Mouse (Mus musculus): ENCODE data around the gene Ttc25. TPM values are rescaled to one million over a fixed set of nuclear protein-coding genes. Genes with fewer than 3 reads are reported as not detected.
A peak's percentile ranks its signal among the peaks of the same experiment; 100 is the strongest.

The Ttc25 gene
- total and polyA plus RNA-seq, 2 experiments from 2014 or later: 1.5 to 1.8 TPM

- Histone ChIP-seq H3K9me3 (ENCODE audit: low read length) (no peaks in the 10 kb centered on the region), H3K4me1 (ENCODE audit: insufficient read depth, low read length) (peaks cover 19% of the 10 kb centered on the region), H3K27ac (peak within 1 kb of the TSS; percentile 97), H3K4me2 (ENCODE audit: low read depth, low read length) (peak within 1 kb of the TSS; percentile 83), H3K4me3 (ENCODE audit: low read length) (peak within 1 kb of the TSS; percentile 87), H3K9ac (replicated peaks; ENCODE audit: low read length) (peak within 1 kb of the TSS; percentile 94), H3K27me3 (ENCODE audit: insufficient read depth, low read length) (no peaks in the 10 kb centered on the region), H3K36me3 (ENCODE audit: insufficient read depth, low read length) (0 out of 2 replicates have a peak, but pooled peaks cover 5% of the 10 kb centered on the region)
- WGBS: 4% methylated on average over 11 of the region's 11 CpGs
- TF ChIP-seq CTCF (IDR thresholded peaks at IDR 0.05; ENCODE audit: low read depth): no peak
- ATAC-seq (peak; percentile 25; the same call in 1 of the 2 replicates), DNase-seq (ENCODE audit: low spot score) (no peak)
Measured at GRCm38 (mm10) chr11:100619982-100620381, 74.6 kb downstream of the Ttc25 start, which contains the start of gene Dnajc7. Dnajc7 (minus strand) TSS chr11:100620168.

Other genes starting within 250 kb of the Ttc25 start
- gene Eif1, start 225.7 kb upstream of the Ttc25 start, total RNA-seq (2014; rRNA removed): 74.1 and 76.5 TPM in 2 replicates
- gene Eif1, start 225.7 kb upstream of the Ttc25 start, polyA plus RNA-seq (2015; fragmentation: Nextera tagmentation; extraction: Ambion mirVana): 1,309 and 1,318 TPM in 2 replicates
- gene Gast, start 211.2 kb upstream of the Ttc25 start, total RNA-seq (2014; rRNA removed): not detected in 2 replicates
- gene Gast, start 211.2 kb upstream of the Ttc25 start, polyA plus RNA-seq (2015; fragmentation: Nextera tagmentation; extraction: Ambion mirVana): 0.45 and 0.73 TPM in 2 replicates
- gene Hap1, start 189.5 kb upstream of the Ttc25 start, total RNA-seq (2014; rRNA removed): 530 and 555 TPM in 2 replicates
- 344 and 395 TPM in 2 replicates for gene Hap1, start 189.5 kb upstream of the Ttc25 start, polyA plus RNA-seq (2015; fragmentation: Nextera tagmentation; extraction: Ambion mirVana)
- gene Jup, start 147.8 kb upstream of the Ttc25 start, total RNA-seq (2014; rRNA removed): 105 and 119 TPM in 2 replicates
- 42.7 and 49.8 TPM in 2 replicates for gene Jup, start 147.8 kb upstream of the Ttc25 start, polyA plus RNA-seq (2015; fragmentation: Nextera tagmentation; extraction: Ambion mirVana)
- 23.9 and 28.2 TPM in 2 replicates for gene P3h4, start 130.8 kb upstream of the Ttc25 start, total RNA-seq (2014; rRNA removed)
- gene P3h4, start 130.8 kb upstream of the Ttc25 start, polyA plus RNA-seq (2015; fragmentation: Nextera tagmentation; extraction: Ambion mirVana): 20.7 and 22.0 TPM in 2 replicates
- 34.6 and 41.1 TPM in 2 replicates for gene Fkbp10, start 129.9 kb upstream of the Ttc25 start, total RNA-seq (2014; rRNA removed)
- 27.0 and 27.4 TPM in 2 replicates for gene Fkbp10, start 129.9 kb upstream of the Ttc25 start, polyA plus RNA-seq (2015; fragmentation: Nextera tagmentation; extraction: Ambion mirVana)
- gene Nt5c3b, start 103.8 kb upstream of the Ttc25 start, total RNA-seq (2014; rRNA removed): 59.2 and 61.7 TPM in 2 replicates
- gene Nt5c3b, start 103.8 kb upstream of the Ttc25 start, polyA plus RNA-seq (2015; fragmentation: Nextera tagmentation; extraction: Ambion mirVana): 106 and 108 TPM in 2 replicates
- gene Klhl10, start 103.7 kb upstream of the Ttc25 start, total RNA-seq (2014; rRNA removed): 0.40 and 0.42 TPM in 2 replicates
- gene Klhl10, start 103.7 kb upstream of the Ttc25 start, polyA plus RNA-seq (2015; fragmentation: Nextera tagmentation; extraction: Ambion mirVana): 0.39 and 0.84 TPM in 2 replicates
- gene Klhl11, start 72.9 kb upstream of the Ttc25 start, total RNA-seq (2014; rRNA removed): 50.3 and 56.5 TPM in 2 replicates
- gene Klhl11, start 72.9 kb upstream of the Ttc25 start, polyA plus RNA-seq (2015; fragmentation: Nextera tagmentation; extraction: Ambion mirVana): 10.4 and 10.7 TPM in 2 replicates
- gene Acly, start 17.6 kb upstream of the Ttc25 start, total RNA-seq (2014; rRNA removed): 229 and 235 TPM in 2 replicates
- 130 and 135 TPM in 2 replicates for gene Acly, start 17.6 kb upstream of the Ttc25 start, polyA plus RNA-seq (2015; fragmentation: Nextera tagmentation; extraction: Ambion mirVana)
- gene Cnp, start 29.3 kb downstream of the Ttc25 start, total RNA-seq (2014; rRNA removed): 95.3 and 125 TPM in 2 replicates
- gene Cnp, start 29.3 kb downstream of the Ttc25 start, polyA plus RNA-seq (2015; fragmentation: Nextera tagmentation; extraction: Ambion mirVana): 121 and 146 TPM in 2 replicates
- 125 and 131 TPM in 2 replicates for gene Nkiras2, start 73.6 kb downstream of the Ttc25 start, total RNA-seq (2014; rRNA removed)
- 77.5 and 82.1 TPM in 2 replicates for gene Nkiras2, start 73.6 kb downstream of the Ttc25 start, polyA plus RNA-seq (2015; fragmentation: Nextera tagmentation; extraction: Ambion mirVana)
- gene Dnajc7, start 74.6 kb downstream of the Ttc25 start, total RNA-seq (2014; rRNA removed): 64.6 and 73.8 TPM in 2 replicates
- gene Dnajc7, start 74.6 kb downstream of the Ttc25 start, polyA plus RNA-seq (2015; fragmentation: Nextera tagmentation; extraction: Ambion mirVana): 237 and 246 TPM in 2 replicates
- gene Zfp385c, start 146.8 kb downstream of the Ttc25 start, total RNA-seq (2014; rRNA removed): 9.8 and 13.0 TPM in 2 replicates
- gene Zfp385c, start 146.8 kb downstream of the Ttc25 start, polyA plus RNA-seq (2015; fragmentation: Nextera tagmentation; extraction: Ambion mirVana): 10.0 and 11.3 TPM in 2 replicates
- 0.61 and 1.2 TPM in 2 replicates for gene Dhx58, start 158.7 kb downstream of the Ttc25 start, total RNA-seq (2014; rRNA removed)
- 2.7 and 3.1 TPM in 2 replicates for gene Dhx58, start 158.7 kb downstream of the Ttc25 start, polyA plus RNA-seq (2015; fragmentation: Nextera tagmentation; extraction: Ambion mirVana)
- gene Kat2a, start 166.9 kb downstream of the Ttc25 start, total RNA-seq (2014; rRNA removed): 62.6 and 63.3 TPM in 2 replicates
- gene Kat2a, start 166.9 kb downstream of the Ttc25 start, polyA plus RNA-seq (2015; fragmentation: Nextera tagmentation; extraction: Ambion mirVana): 56.0 and 61.7 TPM in 2 replicates
- gene Hspb9, start 168.2 kb downstream of the Ttc25 start, total RNA-seq (2014; rRNA removed): not detected in 2 replicates
- 0.24 and 0.28 TPM in 2 replicates for gene Hspb9, start 168.2 kb downstream of the Ttc25 start, polyA plus RNA-seq (2015; fragmentation: Nextera tagmentation; extraction: Ambion mirVana)
- 246 and 248 TPM in 2 replicates for gene Rab5c, start 192.6 kb downstream of the Ttc25 start, total RNA-seq (2014; rRNA removed)
- gene Rab5c, start 192.6 kb downstream of the Ttc25 start, polyA plus RNA-seq (2015; fragmentation: Nextera tagmentation; extraction: Ambion mirVana): 34.1 and 34.4 TPM in 2 replicates
- gene Kcnh4, start 214.3 kb downstream of the Ttc25 start, total RNA-seq (2014; rRNA removed): 10.0 and 12.9 TPM in 2 replicates
- gene Kcnh4, start 214.3 kb downstream of the Ttc25 start, polyA plus RNA-seq (2015; fragmentation: Nextera tagmentation; extraction: Ambion mirVana): 3.6 and 4.2 TPM in 2 replicates
- 6.9 TPM in 1 of 2 replicates, not detected in the other for gene Hcrt, start 217.3 kb downstream of the Ttc25 start, total RNA-seq (2014; rRNA removed)
- 0.88 and 1.2 TPM in 2 replicates for gene Hcrt, start 217.3 kb downstream of the Ttc25 start, polyA plus RNA-seq (2015; fragmentation: Nextera tagmentation; extraction: Ambion mirVana)
- 15.9 and 20.9 TPM in 2 replicates for gene Ghdc, start 225.3 kb downstream of the Ttc25 start, total RNA-seq (2014; rRNA removed)
- 7.5 and 8.3 TPM in 2 replicates for gene Ghdc, start 225.3 kb downstream of the Ttc25 start, polyA plus RNA-seq (2015; fragmentation: Nextera tagmentation; extraction: Ambion mirVana)

All from hindbrain, postnatal 0 days (tissue).